29 mouse cellular contexts compared by ENCODE assay signal in the genomic region with DNA sequence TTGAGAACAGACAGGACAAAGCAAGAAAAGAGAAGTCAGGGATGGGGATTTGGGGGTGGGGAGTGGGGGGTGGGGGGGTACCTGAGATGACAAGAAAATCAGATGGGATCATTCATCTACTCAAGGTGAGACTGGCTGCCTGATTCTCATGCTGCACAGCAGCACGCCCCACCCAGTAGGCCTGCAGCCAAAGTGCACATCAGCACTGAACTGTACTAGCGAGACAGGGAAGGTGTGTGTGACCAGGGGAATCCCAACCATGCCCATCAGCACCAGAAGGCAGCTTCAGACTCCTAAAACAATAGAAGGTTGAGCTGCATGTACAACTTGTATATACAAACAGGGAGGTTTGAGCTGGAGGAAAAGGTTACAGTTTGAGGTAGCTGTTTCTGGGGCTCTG. TPM values are rescaled to one million over a fixed set of nuclear protein-coding genes. Genes with fewer than 3 reads are reported as not detected.
A peak's percentile ranks its signal among the peaks of the same experiment; 100 is the strongest.
DNase-seq lines count a peak whose midpoint lies in the region; ATAC-seq and TF ChIP-seq lines count a peak whose summit lies in the region.
"Had no signal": no experiment of that assay in that cellular context is flagged by ENCODE, and none has a peak within 500 bp of the region (broad histone marks: within the 10 kb centered on the region; RNA-seq: fewer than 3 reads in every experiment).

No protein-coding gene starts in this region.

- no peaks in the 10 kb centered on the region for H3K9me3 ChIP-seq in forebrain, embryonic 13.5 days (replicated peaks)
- H3K9me3 ChIP-seq in forebrain, embryonic 15.5 days: no peaks in the 10 kb centered on the region
- H3K9me3 ChIP-seq in midbrain, embryonic 12.5 days: no peaks in the 10 kb centered on the region
- no peaks in the 10 kb centered on the region for H3K9me3 ChIP-seq in midbrain, embryonic 11.5 days (ENCODE audit: control insufficient read depth, low read length)
- H3K9me3 ChIP-seq in hindbrain, embryonic 13.5 days: no peaks in the 10 kb centered on the region
- H3K9me3 ChIP-seq in hindbrain, postnatal 0 days (ENCODE audit: low read length): no peaks in the 10 kb centered on the region
- H3K9me3 ChIP-seq in liver, embryonic 11.5 days (ENCODE audit: control insufficient read depth, low read length): no peaks in the 10 kb centered on the region
- H3K9me3 ChIP-seq: embryonic facial prominence, embryonic 13.5 days; forebrain, embryonic 10.5 days; heart, embryonic 12.5 days; intestine, embryonic 15.5 days; limb, embryonic 10.5 days; limb, embryonic 15.5 days; stomach, embryonic 15.5 days had no signal

- no peak overlapping the region for H3K9ac ChIP-seq in forebrain, embryonic 13.5 days
- H3K9ac ChIP-seq in forebrain, embryonic 15.5 days (replicated peaks): no peak overlapping the region
- no peak overlapping the region for H3K9ac ChIP-seq in midbrain, embryonic 12.5 days (replicated peaks)
- H3K9ac ChIP-seq in midbrain, embryonic 11.5 days (ENCODE audit: low read length): no peak overlapping the region
- no peak overlapping the region for H3K9ac ChIP-seq in hindbrain, embryonic 13.5 days
- H3K9ac ChIP-seq in hindbrain, postnatal 0 days (replicated peaks; ENCODE audit: low read length): no peak overlapping the region
- H3K9ac ChIP-seq in liver, embryonic 11.5 days (ENCODE audit: low read depth, low read length): no peak overlapping the region
- H3K9ac ChIP-seq: embryonic facial prominence, embryonic 13.5 days; heart, embryonic 12.5 days; intestine, embryonic 15.5 days; limb, embryonic 15.5 days; liver, embryonic 14.5 days; stomach, embryonic 15.5 days had no signal

- H3K27me3 ChIP-seq in forebrain, embryonic 13.5 days: no peaks in the 10 kb centered on the region
- H3K27me3 ChIP-seq in forebrain, embryonic 15.5 days: no peaks in the 10 kb centered on the region
- no peaks in the 10 kb centered on the region for H3K27me3 ChIP-seq in midbrain, embryonic 12.5 days
- no peaks in the 10 kb centered on the region for H3K27me3 ChIP-seq in midbrain, embryonic 11.5 days (ENCODE audit: control insufficient read depth, insufficient read depth, low read length)
- H3K27me3 ChIP-seq in hindbrain, embryonic 13.5 days: no peaks in the 10 kb centered on the region
- H3K27me3 ChIP-seq in hindbrain, postnatal 0 days (ENCODE audit: insufficient read depth, low read length): no peaks in the 10 kb centered on the region
- no peaks in the 10 kb centered on the region for H3K27me3 ChIP-seq in liver, embryonic 11.5 days (replicated peaks; ENCODE audit: control insufficient read depth, insufficient read depth, low read length)
- H3K27me3 ChIP-seq: heart, embryonic 12.5 days; intestine, embryonic 15.5 days; limb, embryonic 15.5 days; Patski; stomach, embryonic 15.5 days had no signal

- no peaks in the 10 kb centered on the region for H3K4me1 ChIP-seq in forebrain, embryonic 13.5 days
- no peaks in the 10 kb centered on the region for H3K4me1 ChIP-seq in forebrain, embryonic 15.5 days
- H3K4me1 ChIP-seq in midbrain, embryonic 12.5 days: no peaks in the 10 kb centered on the region
- H3K4me1 ChIP-seq in midbrain, embryonic 11.5 days (ENCODE audit: control insufficient read depth, insufficient read depth, low read length): no peaks in the 10 kb centered on the region
- no peaks in the 10 kb centered on the region for H3K4me1 ChIP-seq in hindbrain, embryonic 13.5 days (replicated peaks)
- no peaks in the 10 kb centered on the region for H3K4me1 ChIP-seq in hindbrain, postnatal 0 days (ENCODE audit: insufficient read depth, low read length)
- H3K4me1 ChIP-seq in liver, embryonic 11.5 days (replicated peaks; ENCODE audit: control insufficient read depth, insufficient read depth, low read length): no peaks in the 10 kb centered on the region
- H3K4me1 ChIP-seq: forebrain, embryonic 10.5 days; heart, embryonic 12.5 days; intestine, embryonic 15.5 days; limb, embryonic 10.5 days; limb, embryonic 15.5 days; stomach, embryonic 15.5 days had no signal

- no peak overlapping the region for H3K27ac ChIP-seq in forebrain, embryonic 13.5 days
- H3K27ac ChIP-seq in forebrain, embryonic 15.5 days (replicated peaks): no peak overlapping the region
- H3K27ac ChIP-seq in midbrain, embryonic 12.5 days (replicated peaks): no peak overlapping the region
- no peak overlapping the region for H3K27ac ChIP-seq in midbrain, embryonic 11.5 days (ENCODE audit: low read depth, low read length)
- no peak overlapping the region for H3K27ac ChIP-seq in hindbrain, embryonic 13.5 days
- H3K27ac ChIP-seq in hindbrain, postnatal 0 days: no peak overlapping the region
- no peak overlapping the region for H3K27ac ChIP-seq in liver, embryonic 11.5 days (ENCODE audit: low read depth, low read length)
- H3K27ac ChIP-seq: embryonic facial prominence, embryonic 13.5 days; forebrain, embryonic 10.5 days; heart, adult 2 months; intestine, embryonic 15.5 days; layer of hippocampus, adult 2 months; limb, embryonic 10.5 days; limb, embryonic 15.5 days; liver, embryonic 14.5 days; macrophage; stomach, embryonic 15.5 days had no signal

- 0 out of 2 replicates have a peak, but pooled peaks have one; percentile 39 for ATAC-seq in forebrain, embryonic 13.5 days
- no peak; the same call in 1 of the 2 replicates for ATAC-seq in forebrain, embryonic 15.5 days (replicated peaks)
- ATAC-seq in midbrain, embryonic 12.5 days (ENCODE audit: low FRiP score, low read depth): 0 out of 2 replicates have a peak, but pooled peaks have one; percentile 41
- ATAC-seq in midbrain, embryonic 11.5 days (ENCODE audit: low FRiP score): no peak
- ATAC-seq in hindbrain, embryonic 13.5 days (ENCODE audit: low FRiP score): peak; percentile 41; the same call in 1 of the 2 replicates
- ATAC-seq in hindbrain, postnatal 0 days: 0 out of 2 replicates have a peak, but pooled peaks have one; percentile 38
- no peak for ATAC-seq in liver, embryonic 11.5 days (replicated peaks; ENCODE audit: low FRiP score)

- no peak for TF ChIP-seq CTCF in hindbrain, postnatal 0 days (IDR thresholded peaks at IDR 0.05; ENCODE audit: low read depth)

- no peak overlapping the region for H3K4me3 ChIP-seq in forebrain, embryonic 13.5 days
- H3K4me3 ChIP-seq in forebrain, embryonic 15.5 days: no peak overlapping the region
- H3K4me3 ChIP-seq in midbrain, embryonic 12.5 days: no peak overlapping the region
- no peak overlapping the region for H3K4me3 ChIP-seq in midbrain, embryonic 11.5 days (ENCODE audit: low read depth, low read length)
- H3K4me3 ChIP-seq in hindbrain, embryonic 13.5 days: no peak overlapping the region
- H3K4me3 ChIP-seq in hindbrain, postnatal 0 days (ENCODE audit: low read length): no peak overlapping the region
- H3K4me3 ChIP-seq in liver, embryonic 11.5 days (ENCODE audit: low read depth, low read length): no peak overlapping the region
- H3K4me3 ChIP-seq: embryonic facial prominence, embryonic 13.5 days; forebrain, embryonic 10.5 days; heart, adult 2 months; heart, embryonic 12.5 days; intestine, embryonic 15.5 days; layer of hippocampus, adult 2 months; limb, embryonic 10.5 days; limb, embryonic 15.5 days; myocyte; stomach, embryonic 15.5 days had no signal

- no peak for DNase-seq in midbrain, embryonic 11.5 days (ENCODE audit: low spot score, missing footprints)
- no peak for DNase-seq in hindbrain, postnatal 0 days (ENCODE audit: low spot score)
- no peak for DNase-seq in frontal cortex, postnatal 14 days (ENCODE audit: low spot score in 2 of 2)
- no peak for DNase-seq in liver, embryonic 11.5 days (ENCODE audit: low spot score)
- DNase-seq: heart, adult 2 months; lung, adult 2 months; right cerebral cortex, postnatal 25 days; thymus, postnatal 14 days had no signal

- H3K36me3 ChIP-seq in forebrain, embryonic 13.5 days (ENCODE audit: poor library complexity, severe bottlenecking): no peaks in the 10 kb centered on the region
- H3K36me3 ChIP-seq in forebrain, embryonic 15.5 days: no peaks in the 10 kb centered on the region
- no peaks in the 10 kb centered on the region for H3K36me3 ChIP-seq in midbrain, embryonic 12.5 days
- no peaks in the 10 kb centered on the region for H3K36me3 ChIP-seq in midbrain, embryonic 11.5 days (ENCODE audit: control insufficient read depth, insufficient read depth, low read length)
- H3K36me3 ChIP-seq in hindbrain, embryonic 13.5 days: no peaks in the 10 kb centered on the region
- no peaks in the 10 kb centered on the region for H3K36me3 ChIP-seq in hindbrain, postnatal 0 days (ENCODE audit: insufficient read depth, low read length)
- H3K36me3 ChIP-seq in liver, embryonic 11.5 days (ENCODE audit: control insufficient read depth, insufficient read depth, low read length): no peaks in the 10 kb centered on the region
- H3K36me3 ChIP-seq: embryonic facial prominence, embryonic 13.5 days; forebrain, embryonic 10.5 days; heart, embryonic 12.5 days; intestine, embryonic 15.5 days; limb, embryonic 10.5 days; limb, embryonic 15.5 days; stomach, embryonic 15.5 days had no signal

- H3K4me2 ChIP-seq in forebrain, embryonic 13.5 days: no peak overlapping the region
- no peak overlapping the region for H3K4me2 ChIP-seq in forebrain, embryonic 15.5 days (replicated peaks)
- no peak overlapping the region for H3K4me2 ChIP-seq in midbrain, embryonic 12.5 days (replicated peaks)
- H3K4me2 ChIP-seq in midbrain, embryonic 11.5 days: no peak overlapping the region
- H3K4me2 ChIP-seq in hindbrain, embryonic 13.5 days: no peak overlapping the region
- H3K4me2 ChIP-seq in hindbrain, postnatal 0 days (ENCODE audit: low read depth, low read length): no peak overlapping the region
- H3K4me2 ChIP-seq in liver, embryonic 11.5 days: no peak overlapping the region
- H3K4me2 ChIP-seq: embryonic facial prominence, embryonic 13.5 days; heart, embryonic 12.5 days; intestine, embryonic 15.5 days; limb, embryonic 15.5 days; stomach, embryonic 15.5 days had no signal

- 86% methylated on average over 2 of the region's 2 CpGs for WGBS in forebrain, embryonic 13.5 days
- WGBS in forebrain, embryonic 15.5 days: 87% methylated on average over 2 of the region's 2 CpGs
- 87% methylated on average over 2 of the region's 2 CpGs for WGBS in midbrain, embryonic 12.5 days
- WGBS in midbrain, embryonic 11.5 days: 84% methylated on average over 2 of the region's 2 CpGs
- WGBS in hindbrain, embryonic 13.5 days: 83% methylated on average over 2 of the region's 2 CpGs
- WGBS in hindbrain, postnatal 0 days: 83% methylated on average over 2 of the region's 2 CpGs
- 71% methylated on average over 2 of the region's 2 CpGs for WGBS in liver, embryonic 11.5 days

RNA-seq across cellular contexts. Expression of a gene that starts 30.6 kb away (rescaled TPM):
- 2.6 and 3.3 TPM in 2 replicates for polyA plus RNA-seq in forebrain, embryonic 13.5 days (2015; fragmentation: Nextera tagmentation; extraction: Ambion mirVana)
- 2.1 and 2.2 TPM in 2 replicates for polyA plus RNA-seq in forebrain, embryonic 15.5 days (2015; fragmentation: Nextera tagmentation; extraction: Ambion mirVana)
- polyA plus RNA-seq in midbrain, embryonic 12.5 days (2016; fragmentation: Nextera tagmentation; extraction: Ambion mirVana): 2.8 and 4.1 TPM in 2 replicates
- polyA plus RNA-seq in midbrain, embryonic 11.5 days (2014; fragmentation: Nextera tagmentation; extraction: Ambion mirVana): 4.5 and 5.2 TPM in 2 replicates
- 2.2 and 2.4 TPM in 2 replicates for polyA plus RNA-seq in hindbrain, embryonic 13.5 days (2015; fragmentation: Nextera tagmentation; extraction: Ambion mirVana)
- total RNA-seq in hindbrain, postnatal 0 days (2014; rRNA removed): 1.9 and 7.4 TPM in 2 replicates
- polyA plus RNA-seq in hindbrain, postnatal 0 days (2015; fragmentation: Nextera tagmentation; extraction: Ambion mirVana): 2.6 and 3.1 TPM in 2 replicates
- 0.88 and 1.6 TPM in 2 replicates for polyA plus RNA-seq in liver, embryonic 11.5 days (2014; fragmentation: Nextera tagmentation; extraction: Ambion mirVana)
- total RNA-seq: common myeloid progenitor, adult 5-6 weeks; hematopoietic stem cell, adult 5-6 weeks; MEL; neutrophil, adult 5-6 weeks had no signal
- polyA plus RNA-seq: macrophage, myocyte had no signal

RNA-seq across cellular contexts. Expression of a gene that starts 42.2 kb away (rescaled TPM):
- 13.6 TPM in 2 replicates for polyA plus RNA-seq in forebrain, embryonic 13.5 days (2015; fragmentation: Nextera tagmentation; extraction: Ambion mirVana)
- 33.7 and 37.2 TPM in 2 replicates for polyA plus RNA-seq in forebrain, embryonic 15.5 days (2015; fragmentation: Nextera tagmentation; extraction: Ambion mirVana)
- polyA plus RNA-seq in midbrain, embryonic 12.5 days (2016; fragmentation: Nextera tagmentation; extraction: Ambion mirVana): 10.9 and 12.9 TPM in 2 replicates
- 4.7 and 5.7 TPM in 2 replicates for polyA plus RNA-seq in midbrain, embryonic 11.5 days (2014; fragmentation: Nextera tagmentation; extraction: Ambion mirVana)
- polyA plus RNA-seq in hindbrain, embryonic 13.5 days (2015; fragmentation: Nextera tagmentation; extraction: Ambion mirVana): 31.7 and 31.9 TPM in 2 replicates
- 180 and 203 TPM in 2 replicates for total RNA-seq in hindbrain, postnatal 0 days (2014; rRNA removed)
- polyA plus RNA-seq in hindbrain, postnatal 0 days (2015; fragmentation: Nextera tagmentation; extraction: Ambion mirVana): 32.8 and 37.6 TPM in 2 replicates
- polyA plus RNA-seq in liver, embryonic 11.5 days (2014; fragmentation: Nextera tagmentation; extraction: Ambion mirVana): 0.04 TPM in 1 of 2 replicates, not detected in the other
- total RNA-seq: common myeloid progenitor, adult 5-6 weeks; heart, adult 2 months; hematopoietic stem cell, adult 5-6 weeks; MEL; neutrophil, adult 5-6 weeks had no signal
- polyA plus RNA-seq: heart, adult 2 months; heart, postnatal 0 days; macrophage; myocyte; Patski had no signal

Comparison
In these comparisons a context has a peak if more than half of its experiments do, and no peak if none do; other contexts are left out.
1. ATAC-seq: peak in forebrain, embryonic 13.5 days (single experiment), midbrain, embryonic 12.5 days (single experiment), hindbrain, embryonic 13.5 days (single experiment) and hindbrain, postnatal 0 days (single experiment); none in forebrain, embryonic 15.5 days (single experiment), midbrain, embryonic 11.5 days (single experiment) and liver, embryonic 11.5 days (single experiment).